Mouse (Mus musculus): Measurements from ENCODE around the gene Mcm10. TPM values are rescaled to one million over a fixed set of nuclear protein-coding genes. Genes with fewer than 3 reads are reported as not detected.

Gene Mcm10
- polyA plus RNA-seq, 1 experiment from 2014 or later, result 30.0 TPM

Other genes with a start within 250 kb of the Mcm10 start
- gene Sephs1, start 131.2 kb downstream of the Mcm10 start, polyA plus RNA-seq (2015; fragmentation: Nextera tagmentation; extraction: Ambion mirVana), result 25.9 and 27.9 TPM in 2 replicates
- 92.8 and 103 TPM in 2 replicates for gene Phyh, start 93.8 kb downstream of the Mcm10 start, polyA plus RNA-seq (2015; fragmentation: Nextera tagmentation; extraction: Ambion mirVana)
- gene Ucma, start 36.7 kb downstream of the Mcm10 start, polyA plus RNA-seq (2015; fragmentation: Nextera tagmentation; extraction: Ambion mirVana), result 0.30 TPM in 1 of 2 replicates, not detected in the other
- 17.4 and 20.4 TPM in 2 replicates for gene Optn, start 51.3 kb upstream of the Mcm10 start, polyA plus RNA-seq (2015; fragmentation: Nextera tagmentation; extraction: Ambion mirVana)
- 2.8 and 3.1 TPM in 2 replicates for gene Ccdc3, start 125.0 kb upstream of the Mcm10 start, polyA plus RNA-seq (2015; fragmentation: Nextera tagmentation; extraction: Ambion mirVana)

Data from liver, embryonic 15.5 days (tissue).